Mouse (Mus musculus): ENCODE data around the gene Spocd1. TPM values are rescaled to one million over a fixed set of nuclear protein-coding genes. Genes with fewer than 3 reads are reported as not detected.

The Spocd1 gene
- polyA plus RNA-seq, 1 experiment from 2014 or later, result 0.47 TPM

DNA sequence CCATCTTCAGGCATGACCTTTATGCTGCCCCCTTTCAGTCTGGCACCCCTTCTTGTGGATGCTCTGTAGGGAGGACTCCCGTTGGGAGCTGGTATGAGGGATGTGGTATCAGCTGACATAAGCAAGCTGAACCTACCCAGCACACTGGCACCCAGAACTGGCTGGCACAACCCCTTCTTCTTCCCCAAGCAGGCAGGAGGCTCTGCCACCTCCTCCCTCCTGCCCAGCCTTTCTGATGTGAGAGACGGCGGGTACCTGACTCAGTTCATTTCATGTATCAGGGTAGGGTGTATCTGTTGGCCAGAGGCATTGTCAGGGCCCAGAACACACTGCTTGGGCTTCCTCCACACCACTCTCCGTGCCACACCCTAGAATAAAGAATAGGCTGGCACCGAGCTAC is 65.7 kb downstream of the Spocd1 start:
- no peaks in the 10 kb centered on the region for H3K36me3 ChIP-seq (ENCODE audit: control insufficient read depth, insufficient read depth, low read length)
- no peak overlapping the region for H3K4me2 ChIP-seq (ENCODE audit: low read length)
- peaks cover 19% of the 10 kb centered on the region; the same call in 1 of the 2 replicates for H3K27me3 ChIP-seq (ENCODE audit: control insufficient read depth, insufficient read depth, low read length)
- WGBS, result 82% methylated on average over 5 of the region's 5 CpGs
- H3K4me1 ChIP-seq (ENCODE audit: control insufficient read depth in 2 of 2, insufficient read depth in 2 of 2, low read length in 2 of 2), result no peaks in the 10 kb centered on the region
- no peak overlapping the region for H3K4me3 ChIP-seq (ENCODE audit: control insufficient read depth in 1 of 2, insufficient read depth in 1 of 2, low read depth in 1 of 2, low read length in 2 of 2)
- no peaks in the 10 kb centered on the region for H3K9me3 ChIP-seq (ENCODE audit: control insufficient read depth, low read length)
- no peak for ATAC-seq (ENCODE audit: insufficient number of reproducible peaks, insufficient read depth, low FRiP score, low read depth)
- no peak overlapping the region for H3K9ac ChIP-seq (ENCODE audit: low read length)
- H3K27ac ChIP-seq (replicated peaks in 1 of 2; ENCODE audit: control insufficient read depth in 1 of 2, insufficient read depth in 1 of 2, low read depth in 2 of 2, low read length in 2 of 2), result no peak overlapping the region

DNA sequence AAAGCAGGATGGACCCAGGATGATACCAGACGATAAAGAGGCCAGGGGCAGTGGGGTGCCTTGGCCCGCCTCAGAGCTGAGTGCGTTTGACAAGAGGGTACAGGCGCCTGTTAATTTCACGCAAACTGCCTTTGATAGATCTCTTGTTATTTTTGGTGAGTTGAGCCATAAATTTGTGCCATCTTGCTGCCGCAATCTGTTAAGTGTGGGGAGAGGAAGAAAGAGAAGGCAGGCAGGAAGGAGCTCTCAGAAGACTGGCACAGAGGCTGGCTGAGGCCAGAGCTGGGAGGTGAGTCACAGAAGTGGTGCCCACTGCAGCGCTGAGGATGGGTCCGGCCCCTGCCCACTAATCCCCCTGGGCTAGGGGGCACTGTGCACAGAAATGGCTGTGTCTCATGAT is 66.2 kb downstream of the Spocd1 start:
- peaks cover 15% of the 10 kb centered on the region; the same call in 1 of the 2 replicates for H3K27me3 ChIP-seq (ENCODE audit: control insufficient read depth, insufficient read depth, low read length)
- no peaks in the 10 kb centered on the region for H3K9me3 ChIP-seq (ENCODE audit: control insufficient read depth, low read length)
- no peak overlapping the region for H3K4me2 ChIP-seq (ENCODE audit: low read length)
- no peak for ATAC-seq (ENCODE audit: insufficient number of reproducible peaks, insufficient read depth, low FRiP score, low read depth)
- no peak overlapping the region for H3K27ac ChIP-seq (replicated peaks in 1 of 2; ENCODE audit: control insufficient read depth in 1 of 2, insufficient read depth in 1 of 2, low read depth in 2 of 2, low read length in 2 of 2)
- no peak overlapping the region for H3K9ac ChIP-seq (ENCODE audit: low read length)
- H3K4me1 ChIP-seq (ENCODE audit: control insufficient read depth in 2 of 2, insufficient read depth in 2 of 2, low read length in 2 of 2), result peaks cover 0 to 1% of the 10 kb centered on the region in 2 experiments; a peak in 2 of 4 replicates
- 84% methylated on average over 8 of the region's 8 CpGs for WGBS
- no peaks in the 10 kb centered on the region for H3K36me3 ChIP-seq (ENCODE audit: control insufficient read depth, insufficient read depth, low read length)
- H3K4me3 ChIP-seq (ENCODE audit: control insufficient read depth in 1 of 2, insufficient read depth in 1 of 2, low read depth in 1 of 2, low read length in 2 of 2), result no peak overlapping the region

DNA sequence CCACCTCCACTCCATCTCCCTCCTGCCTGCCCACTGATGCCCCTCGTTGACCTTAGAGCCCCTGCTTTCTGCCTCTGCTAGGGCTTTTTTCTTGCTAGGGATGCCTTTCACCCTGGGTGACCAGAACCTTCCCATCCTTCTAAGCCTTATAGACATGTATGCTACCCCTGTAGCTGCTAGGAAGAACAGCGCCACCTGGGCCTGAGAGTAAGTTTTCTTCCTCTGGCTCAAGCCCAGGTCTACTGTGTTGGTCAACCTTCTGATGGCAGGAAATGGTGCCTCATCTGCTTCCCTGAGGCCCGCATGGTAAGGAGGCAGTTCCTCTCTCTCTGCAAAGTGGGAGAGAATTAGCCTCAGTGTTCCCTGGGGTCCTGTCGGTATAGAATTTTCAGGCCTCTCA is 67.0 kb downstream of the Spocd1 start:
- no peak for ATAC-seq (ENCODE audit: insufficient number of reproducible peaks, insufficient read depth, low FRiP score, low read depth)
- peaks cover 13% of the 10 kb centered on the region; the same call in 1 of the 2 replicates for H3K27me3 ChIP-seq (ENCODE audit: control insufficient read depth, insufficient read depth, low read length)
- WGBS, result 69% methylated on average over 4 of the region's 4 CpGs

DNA sequence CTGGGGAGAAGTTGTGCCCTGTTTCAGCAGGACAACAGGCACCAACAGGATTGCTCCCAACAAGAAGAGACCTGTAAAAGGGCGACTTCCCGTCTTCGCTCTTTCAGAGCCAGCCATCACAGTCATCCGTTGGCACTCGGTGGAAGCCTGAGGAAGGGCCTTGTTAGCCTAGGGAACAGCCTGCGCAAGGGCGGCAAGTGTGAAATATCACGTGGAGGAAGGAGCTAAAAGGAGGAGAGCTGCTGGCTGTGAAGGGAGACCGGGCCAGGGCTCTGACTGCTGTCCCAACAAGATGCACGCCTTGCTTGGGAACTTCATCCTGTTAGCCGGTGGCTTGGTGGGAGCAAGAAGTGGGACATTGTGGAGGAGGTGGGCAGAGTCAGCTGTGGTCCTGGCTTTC is 69.1 kb downstream of the Spocd1 start:
- Histone ChIP-seq H3K27me3 (ENCODE audit: control insufficient read depth, insufficient read depth, low read length) (peaks cover 13% of the 10 kb centered on the region; the same call in 1 of the 2 replicates), H3K4me2 (ENCODE audit: low read length) (no peak overlapping the region), H3K27ac (replicated peaks in 1 of 2; ENCODE audit: control insufficient read depth in 1 of 2, insufficient read depth in 1 of 2, low read depth in 2 of 2, low read length in 2 of 2) (no peak overlapping the region), H3K9me3 (ENCODE audit: control insufficient read depth, low read length) (no peaks in the 10 kb centered on the region), H3K4me3 (ENCODE audit: control insufficient read depth in 1 of 2, insufficient read depth in 1 of 2, low read depth in 1 of 2, low read length in 2 of 2) (no peak overlapping the region), H3K9ac (ENCODE audit: low read length) (no peak overlapping the region), H3K36me3 (ENCODE audit: control insufficient read depth, insufficient read depth, low read length) (no peaks in the 10 kb centered on the region), H3K4me1 (ENCODE audit: control insufficient read depth in 2 of 2, insufficient read depth in 2 of 2, low read length in 2 of 2) (peaks cover 16 to 21% of the 10 kb centered on the region in 2 experiments)
- 38% methylated on average over 11 of the region's 11 CpGs for WGBS
- no peak for ATAC-seq (ENCODE audit: insufficient number of reproducible peaks, insufficient read depth, low FRiP score, low read depth)

More for the DNA sequence above, 67.0 kb downstream of the Spocd1 start:
- Histone ChIP-seq H3K4me1 (ENCODE audit: control insufficient read depth in 2 of 2, insufficient read depth in 2 of 2, low read length in 2 of 2) (peaks cover 6 to 9% of the 10 kb centered on the region in 2 experiments; a peak in 3 of 4 replicates), H3K9ac (ENCODE audit: low read length) (no peak overlapping the region), H3K9me3 (ENCODE audit: control insufficient read depth, low read length) (no peaks in the 10 kb centered on the region), H3K36me3 (ENCODE audit: control insufficient read depth, insufficient read depth, low read length) (no peaks in the 10 kb centered on the region), H3K27ac (replicated peaks in 1 of 2; ENCODE audit: control insufficient read depth in 1 of 2, insufficient read depth in 1 of 2, low read depth in 2 of 2, low read length in 2 of 2) (no peak overlapping the region), H3K4me2 (ENCODE audit: low read length) (no peak overlapping the region), H3K4me3 (ENCODE audit: control insufficient read depth in 1 of 2, insufficient read depth in 1 of 2, low read depth in 1 of 2, low read length in 2 of 2) (no peak overlapping the region)

DNA sequence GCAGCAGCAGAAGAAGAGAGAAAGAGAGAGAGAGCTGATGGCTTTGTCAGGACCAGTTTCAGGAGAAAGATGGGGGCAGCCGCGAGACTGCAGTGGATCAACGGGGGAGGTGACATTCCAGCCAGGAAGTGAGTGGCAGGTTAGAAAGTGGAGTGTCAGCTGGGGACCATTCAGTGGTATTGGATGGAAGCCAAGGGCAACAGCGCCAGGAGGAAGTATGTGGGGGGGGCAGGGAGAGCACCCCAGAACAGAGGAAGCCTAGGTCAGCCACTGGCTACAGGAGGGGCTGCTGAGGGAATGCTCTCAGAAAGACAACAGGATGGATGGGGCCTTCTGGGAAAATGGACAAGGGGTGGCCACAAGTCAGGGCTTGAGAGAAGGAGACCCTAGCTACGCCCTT is 72.7 kb downstream of the Spocd1 start:
- 12% methylated on average over 5 of the region's 5 CpGs for WGBS
- ATAC-seq (ENCODE audit: insufficient number of reproducible peaks, insufficient read depth, low FRiP score, low read depth), result peak; percentile 17; the same call in 1 of the 2 replicates

DNA sequence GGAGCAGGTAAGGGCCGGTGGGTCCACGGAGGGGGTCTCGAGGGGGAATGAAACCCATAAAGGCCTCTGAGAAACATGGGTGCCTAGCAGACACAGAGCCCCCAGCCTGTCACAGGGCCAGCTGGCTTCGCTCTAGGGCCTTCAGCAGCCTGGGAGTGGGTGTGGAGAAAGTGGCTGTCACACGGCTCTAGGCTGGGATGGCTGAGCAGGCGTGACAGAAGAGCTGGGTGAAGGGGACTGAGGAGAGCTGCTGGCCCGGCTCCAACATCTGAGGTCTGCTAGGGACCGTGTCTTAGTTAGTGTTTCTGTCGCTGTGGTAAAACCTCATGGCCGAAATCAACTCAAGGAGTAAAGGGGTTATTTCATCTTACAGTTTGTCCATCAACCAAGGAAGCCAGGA is 73.1 kb downstream of the Spocd1 start:
- H3K4me2 ChIP-seq (ENCODE audit: low read length), result no peak overlapping the region
- 36% methylated on average over 10 of the region's 10 CpGs for WGBS

More for the DNA sequence above, 72.7 kb downstream of the Spocd1 start:
- no peaks in the 10 kb centered on the region for H3K9me3 ChIP-seq (ENCODE audit: control insufficient read depth, low read length)
- H3K9ac ChIP-seq (ENCODE audit: low read length), result no peak overlapping the region
- no peak overlapping the region for H3K4me2 ChIP-seq (ENCODE audit: low read length)
- H3K36me3 ChIP-seq (ENCODE audit: control insufficient read depth, insufficient read depth, low read length), result no peaks in the 10 kb centered on the region
- no peak overlapping the region for H3K4me3 ChIP-seq (ENCODE audit: control insufficient read depth in 1 of 2, insufficient read depth in 1 of 2, low read depth in 1 of 2, low read length in 2 of 2)
- H3K27me3 ChIP-seq (ENCODE audit: control insufficient read depth, insufficient read depth, low read length), result peaks cover 25% of the 10 kb centered on the region
- H3K4me1 ChIP-seq (ENCODE audit: control insufficient read depth in 2 of 2, insufficient read depth in 2 of 2, low read length in 2 of 2), result peaks cover 19 to 21% of the 10 kb centered on the region in 2 experiments
- H3K27ac ChIP-seq (replicated peaks in 1 of 2; ENCODE audit: control insufficient read depth in 1 of 2, insufficient read depth in 1 of 2, low read depth in 2 of 2, low read length in 2 of 2), result peak overlapping the region; percentile 55 to 64

DNA sequence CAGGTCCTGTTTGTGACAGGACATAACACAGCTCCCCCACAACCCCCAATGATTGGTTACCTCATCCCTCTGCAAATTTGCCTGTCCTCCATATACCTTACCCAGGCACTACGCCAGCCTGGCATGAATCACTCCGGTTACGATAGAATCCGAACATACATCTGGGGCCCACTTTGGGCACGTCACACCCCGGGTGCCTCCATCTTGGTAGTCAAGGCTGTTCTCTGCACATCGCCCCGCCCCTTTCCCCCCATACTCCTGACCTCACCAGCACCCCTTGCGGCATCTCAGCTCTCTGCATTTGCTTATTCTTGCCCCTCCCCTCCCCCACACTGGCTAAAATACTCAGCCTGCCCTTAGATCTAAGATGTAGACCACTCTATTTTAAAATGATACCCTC is 76.5 kb downstream of the Spocd1 start:
- no peak for ATAC-seq (ENCODE audit: insufficient number of reproducible peaks, insufficient read depth, low FRiP score, low read depth)
- H3K4me1 ChIP-seq (ENCODE audit: control insufficient read depth in 2 of 2, insufficient read depth in 2 of 2, low read length in 2 of 2), result peaks cover 16 to 20% of the 10 kb centered on the region in 2 experiments
- no peaks in the 10 kb centered on the region for H3K36me3 ChIP-seq (ENCODE audit: control insufficient read depth, insufficient read depth, low read length)
- H3K4me2 ChIP-seq (ENCODE audit: low read length), result no peak overlapping the region
- no peaks in the 10 kb centered on the region for H3K9me3 ChIP-seq (ENCODE audit: control insufficient read depth, low read length)
- H3K27me3 ChIP-seq (ENCODE audit: control insufficient read depth, insufficient read depth, low read length), result peaks cover 54% of the 10 kb centered on the region
- 52% methylated on average over 9 of the region's 9 CpGs for WGBS
- H3K4me3 ChIP-seq (ENCODE audit: control insufficient read depth in 1 of 2, insufficient read depth in 1 of 2, low read depth in 1 of 2, low read length in 2 of 2), result no peak overlapping the region
- no peak overlapping the region for H3K27ac ChIP-seq (replicated peaks in 1 of 2; ENCODE audit: control insufficient read depth in 1 of 2, insufficient read depth in 1 of 2, low read depth in 2 of 2, low read length in 2 of 2)
- H3K9ac ChIP-seq (ENCODE audit: low read length), result no peak overlapping the region

More for the DNA sequence above, 73.1 kb downstream of the Spocd1 start:
- peaks cover 30% of the 10 kb centered on the region for H3K27me3 ChIP-seq (ENCODE audit: control insufficient read depth, insufficient read depth, low read length)
- peaks cover 21 to 22% of the 10 kb centered on the region in 2 experiments for H3K4me1 ChIP-seq (ENCODE audit: control insufficient read depth in 2 of 2, insufficient read depth in 2 of 2, low read length in 2 of 2)
- no peaks in the 10 kb centered on the region for H3K9me3 ChIP-seq (ENCODE audit: control insufficient read depth, low read length)
- peak; percentile 25; the same call in 1 of the 2 replicates for ATAC-seq (ENCODE audit: insufficient number of reproducible peaks, insufficient read depth, low FRiP score, low read depth)
- no peak overlapping the region for H3K4me3 ChIP-seq (ENCODE audit: control insufficient read depth in 1 of 2, insufficient read depth in 1 of 2, low read depth in 1 of 2, low read length in 2 of 2)
- no peaks in the 10 kb centered on the region for H3K36me3 ChIP-seq (ENCODE audit: control insufficient read depth, insufficient read depth, low read length)
- peak overlapping the region; percentile 55 to 64 for H3K27ac ChIP-seq (replicated peaks in 1 of 2; ENCODE audit: control insufficient read depth in 1 of 2, insufficient read depth in 1 of 2, low read depth in 2 of 2, low read length in 2 of 2)
- no peak overlapping the region for H3K9ac ChIP-seq (ENCODE audit: low read length)

DNA sequence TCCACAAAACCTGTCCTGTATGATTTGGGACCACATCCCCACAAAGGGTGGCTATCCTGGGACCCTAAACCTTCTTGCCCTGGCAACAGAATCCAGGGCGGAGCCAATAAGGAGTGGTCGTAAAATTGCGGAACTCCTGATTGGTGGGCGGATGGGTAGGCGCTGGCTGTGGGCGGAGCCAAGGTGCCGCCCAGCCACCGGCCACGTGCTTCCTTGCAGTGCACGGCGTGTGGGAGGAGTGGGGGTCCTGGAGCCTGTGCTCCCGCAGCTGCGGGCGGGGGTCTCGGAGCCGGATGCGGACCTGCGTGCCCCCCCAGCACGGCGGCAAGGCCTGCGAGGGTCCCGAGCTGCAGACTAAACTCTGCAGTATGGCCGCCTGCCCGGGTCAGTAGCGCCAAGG is 77.5 kb downstream of the Spocd1 start:
- peak overlapping the region; percentile 23 to 25 for H3K4me3 ChIP-seq (ENCODE audit: control insufficient read depth in 1 of 2, insufficient read depth in 1 of 2, low read depth in 1 of 2, low read length in 2 of 2)
- peaks cover 54% of the 10 kb centered on the region for H3K27me3 ChIP-seq (ENCODE audit: control insufficient read depth, insufficient read depth, low read length)
- peak overlapping the region; percentile 61 for H3K4me2 ChIP-seq (ENCODE audit: low read length)
- H3K36me3 ChIP-seq (ENCODE audit: control insufficient read depth, insufficient read depth, low read length), result no peaks in the 10 kb centered on the region
- peaks cover 7 to 12% of the 10 kb centered on the region in 2 experiments for H3K4me1 ChIP-seq (ENCODE audit: control insufficient read depth in 2 of 2, insufficient read depth in 2 of 2, low read length in 2 of 2)
- H3K9ac ChIP-seq (ENCODE audit: low read length), result peak overlapping the region; percentile 41; the same call in 1 of the 2 replicates
- 12% methylated on average over 25 of the region's 25 CpGs for WGBS
- ATAC-seq (ENCODE audit: insufficient number of reproducible peaks, insufficient read depth, low FRiP score, low read depth), result no peak
- H3K27ac ChIP-seq (replicated peaks in 1 of 2; ENCODE audit: control insufficient read depth in 1 of 2, insufficient read depth in 1 of 2, low read depth in 2 of 2, low read length in 2 of 2), result no peak overlapping the region
- H3K9me3 ChIP-seq (ENCODE audit: control insufficient read depth, low read length), result no peaks in the 10 kb centered on the region

Measured in heart, embryonic 14.5 days (tissue).